Mouse (Mus musculus) liver, adult 2 months (tissue): Measurements from ENCODE around the gene Gm20388. TPM values are rescaled to one million over a fixed set of nuclear protein-coding genes. Genes with fewer than 3 reads are reported as not detected.

Experiments
- DNase-seq: peaks from one replicate; pipeline ENCODE4 v3.0.0-alpha.2; 2011; ENCODE audit warnings: low read depth, low spot score; ENCODE audit errors: extremely low read depth
- H3K27ac ChIP-seq: fragments of 200-500 bp; replicated peaks from 2 replicates; pipeline ENCODE4 v1.5.1; 2012; ENCODE audit warnings: low read depth, mild to moderate bottlenecking, control low read depth, inconsistent platforms, low read length; ENCODE audit not compliant: insufficient read depth
- H3K27me3 ChIP-seq: fragments of 200-500 bp; 2 replicates; pipeline ENCODE4 v1.6.1; 2012; ENCODE audit warnings: mild to moderate bottlenecking, moderate library complexity, low read length, inconsistent platforms; ENCODE audit not compliant: control insufficient read depth, insufficient read depth
- H3K36me3 ChIP-seq: fragments of 200-500 bp; 2 replicates; pipeline ENCODE4 v1.6.1; 2012; ENCODE audit warnings: low read length, inconsistent platforms; ENCODE audit not compliant: control insufficient read depth, insufficient read depth
- H3K4me1 ChIP-seq: fragments of 200-500 bp; 2 replicates; pipeline ENCODE4 v1.6.1; 2011; ENCODE audit warnings: low read length; ENCODE audit not compliant: control insufficient read depth, insufficient read depth
- H3K4me3 ChIP-seq: fragments of 200-500 bp; 2 replicates; pipeline ENCODE4 v1.5.1; 2011; ENCODE audit warnings: low read depth, mild to moderate bottlenecking, control low read depth, low read length, moderate library complexity; ENCODE audit not compliant: insufficient read depth
- H3K79me2 ChIP-seq: fragments of 200-500 bp; 2 replicates; pipeline ENCODE4 v1.6.1; 2012; ENCODE audit warnings: inconsistent platforms, mild to moderate bottlenecking, low read length, moderate library complexity; ENCODE audit not compliant: control insufficient read depth, insufficient read depth
- H3K9ac ChIP-seq: fragments of 200-500 bp; 2 replicates; pipeline ENCODE4 v1.6.1; 2012; ENCODE audit warnings: low read depth, mild to moderate bottlenecking, control low read depth, inconsistent platforms, low read length
- CTCF ChIP-seq: fragments of 200-500 bp; IDR thresholded peaks from 2 replicates; pipeline ENCODE4 v1.5.1; 2011; ENCODE audit warnings: low read depth, low read length, control low read depth
- POLR2A ChIP-seq: fragments of 200-500 bp; IDR thresholded peaks from 2 replicates; pipeline ENCODE4 v1.6.1; 2011; ENCODE audit warnings: low read length, control low read depth; ENCODE audit not compliant: insufficient read depth; ENCODE audit errors: extremely low read depth
- WGBS: fragments of 180-500 bp; shearing (Covaris S2); methylation state at CpG from one replicate; pipeline ENCODE4 v1.1.7; 2018; 5-methylcytosine and 5-hydroxymethylcytosine counted together
- polyA plus RNA-seq: library from polyadenylated mRNA; depleted of rRNA; stranded (reverse); fragments of >200 nt; gene quantifications from 2 replicates; pipeline ENCODE4 v1.2.3, GENCODE M21; 2012
- total RNA-seq: library from RNA; depleted of rRNA; stranded (reverse); fragments of >200 nt; gene quantifications from 2 replicates; pipeline ENCODE4 v1.2.3, GENCODE M21; 2014

Gene Gm20388
- total and polyA plus RNA-seq, 2 experiments = 6.4 to 19.9 TPM

DNA sequence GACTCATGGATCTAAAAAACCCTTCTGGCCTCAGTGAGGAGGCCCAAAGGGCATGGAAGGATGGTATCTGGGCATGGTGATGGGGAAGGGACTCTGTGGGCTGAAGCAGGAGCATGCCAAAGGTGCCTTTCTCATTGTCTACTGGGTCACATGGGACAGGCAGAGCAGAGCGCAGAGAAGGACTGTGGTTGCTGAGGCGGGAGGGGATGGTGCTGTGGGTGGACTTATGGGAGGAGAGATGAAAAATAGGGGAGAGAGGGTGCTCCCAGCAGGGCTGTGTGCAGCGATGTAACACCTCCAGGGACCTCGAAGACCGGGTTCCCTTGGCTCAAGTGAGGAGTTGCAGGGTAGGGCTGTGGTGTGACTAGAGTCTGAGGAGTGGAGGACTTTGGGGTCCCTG lies 281.5 kb downstream of the Gm20388 start:
- no peak for TF ChIP-seq POLR2A
- TF ChIP-seq CTCF = no peak
- 98% methylated on average over 5 of the region's 5 CpGs for WGBS
- Histone ChIP-seq H3K36me3 (no peaks in the 10 kb centered on the region), H3K4me3 (no peak overlapping the region), H3K79me2 (no peaks in the 10 kb centered on the region), H3K27me3 (no peaks in the 10 kb centered on the region), H3K9ac (no peak overlapping the region), H3K27ac (no peak overlapping the region), H3K4me1 (no peaks in the 10 kb centered on the region)
- no peak for DNase-seq

DNA sequence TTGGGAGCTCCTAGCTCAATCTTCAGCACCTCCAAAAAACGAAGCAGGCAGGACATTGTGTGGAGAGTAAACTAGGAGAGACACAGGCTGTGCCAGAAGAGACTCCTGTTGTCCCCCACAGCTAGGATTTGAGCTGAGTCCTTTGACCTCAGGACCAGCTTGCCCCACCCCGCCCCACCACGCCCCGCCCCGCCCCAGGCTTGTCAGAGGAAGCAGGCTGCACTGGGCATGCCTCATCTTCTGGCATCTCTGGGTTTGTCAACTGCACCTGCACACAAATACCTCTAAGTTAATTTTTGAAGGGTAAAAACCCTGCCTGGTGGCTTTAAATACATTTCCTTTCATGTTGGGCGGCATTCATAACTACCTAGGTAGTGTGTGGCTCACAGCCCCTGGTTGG lies 290.7 kb downstream of the Gm20388 start:
- no peaks in the 10 kb centered on the region for H3K4me1 ChIP-seq
- H3K79me2 ChIP-seq = no peaks in the 10 kb centered on the region
- H3K27ac ChIP-seq = no peak overlapping the region
- TF ChIP-seq POLR2A = no peak
- TF ChIP-seq CTCF = no peak
- DNase-seq = no peak
- no peak overlapping the region for H3K9ac ChIP-seq
- H3K27me3 ChIP-seq = no peaks in the 10 kb centered on the region
- H3K4me3 ChIP-seq = no peak overlapping the region
- H3K36me3 ChIP-seq = no peaks in the 10 kb centered on the region
- WGBS = 89% methylated on average over 6 of the region's 6 CpGs

DNA sequence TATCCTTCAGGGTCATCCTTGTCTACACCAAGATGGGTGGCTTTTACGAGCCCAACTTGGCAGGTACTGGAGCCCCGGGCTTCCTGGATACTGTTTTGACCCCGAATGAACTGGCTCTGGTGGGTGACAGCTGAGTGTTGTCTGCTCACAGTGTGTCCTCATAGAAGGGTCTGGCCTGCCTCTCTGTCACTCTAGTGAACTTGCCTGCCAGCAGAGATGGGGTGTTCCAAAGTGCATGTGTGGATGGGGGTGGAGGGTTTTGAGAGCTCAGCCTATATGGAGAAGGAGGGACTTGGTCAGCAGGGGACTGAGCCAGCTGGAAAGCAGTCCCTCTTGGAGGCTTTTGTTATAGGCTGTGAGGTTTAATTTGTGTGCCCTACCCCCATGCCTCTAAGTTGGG lies 291.9 kb downstream of the Gm20388 start:
- Histone ChIP-seq H3K4me1 (no peaks in the 10 kb centered on the region), H3K9ac (no peak overlapping the region), H3K4me3 (no peak overlapping the region), H3K27me3 (no peaks in the 10 kb centered on the region), H3K79me2 (no peaks in the 10 kb centered on the region), H3K27ac (no peak overlapping the region), H3K36me3 (no peaks in the 10 kb centered on the region)
- no peak for DNase-seq
- TF ChIP-seq POLR2A (no peak), CTCF (no peak)
- 63% methylated on average over 3 of the region's 3 CpGs for WGBS

DNA sequence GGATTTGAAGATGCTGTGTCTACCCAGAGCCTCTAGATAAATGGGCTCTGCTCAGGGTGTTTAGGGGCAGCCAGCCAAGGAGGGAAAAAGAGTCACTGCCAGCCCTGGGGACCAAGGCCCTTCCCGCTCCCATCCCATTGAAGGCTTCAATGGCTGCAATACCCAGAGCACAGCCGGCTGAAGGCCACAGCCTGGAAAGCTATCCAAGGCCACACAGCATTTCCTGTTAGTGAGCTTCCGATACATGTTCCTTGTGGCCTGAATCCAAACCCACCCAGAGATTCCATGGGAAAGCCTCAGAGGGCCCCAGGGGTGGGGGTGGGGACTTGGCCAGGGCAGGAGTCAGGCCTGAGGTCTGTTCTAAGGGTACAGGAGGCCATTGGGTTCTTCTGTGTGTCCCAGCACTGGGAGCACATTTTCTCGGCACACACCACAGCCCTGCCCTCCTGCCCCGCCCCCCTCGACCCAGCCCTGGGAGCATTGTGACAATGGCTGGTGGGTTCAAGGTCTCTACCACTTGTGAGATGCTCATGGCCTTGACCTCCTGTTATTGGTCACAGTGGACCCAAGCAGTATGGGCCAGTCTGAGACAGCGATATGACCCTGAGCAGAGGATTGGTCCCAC lies 294.2 kb downstream of the Gm20388 start:
- peak; percentile 21 for DNase-seq
- no peak overlapping the region for H3K9ac ChIP-seq
- no peak overlapping the region for H3K4me3 ChIP-seq
- H3K27ac ChIP-seq = no peak overlapping the region
- H3K27me3 ChIP-seq = no peaks in the 10 kb centered on the region
- no peaks in the 10 kb centered on the region for H3K36me3 ChIP-seq
- TF ChIP-seq CTCF (no peak), POLR2A (no peak)
- no peaks in the 10 kb centered on the region for H3K79me2 ChIP-seq
- WGBS = 68% methylated on average over 7 of the region's 7 CpGs
- H3K4me1 ChIP-seq = no peaks in the 10 kb centered on the region

DNA sequence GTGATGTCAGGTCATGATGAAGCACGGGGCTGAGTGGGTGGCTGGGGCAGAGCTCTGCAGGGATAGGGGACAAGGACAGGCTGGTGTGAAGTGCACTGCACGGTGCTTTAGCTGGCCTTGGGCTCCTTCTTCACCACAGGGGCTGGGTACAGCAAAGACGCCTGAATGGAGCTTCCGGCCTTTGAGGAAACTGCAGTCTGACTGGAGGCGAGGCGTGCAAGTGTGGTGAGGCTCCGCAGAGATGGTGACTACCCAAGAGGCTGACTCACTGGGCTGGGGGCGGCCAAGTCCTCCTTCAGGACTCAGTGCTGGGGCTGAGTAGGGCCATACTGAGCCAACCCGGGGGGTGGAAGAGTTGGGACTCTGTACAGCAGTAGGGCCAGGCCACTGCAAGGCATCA lies 295.3 kb downstream of the Gm20388 start:
- no peaks in the 10 kb centered on the region for H3K79me2 ChIP-seq
- no peaks in the 10 kb centered on the region for H3K4me1 ChIP-seq
- H3K4me3 ChIP-seq = no peak overlapping the region
- H3K9ac ChIP-seq = no peak overlapping the region
- no peak for TF ChIP-seq POLR2A
- TF ChIP-seq CTCF = no peak
- H3K27me3 ChIP-seq = no peaks in the 10 kb centered on the region
- no peak for DNase-seq
- no peak overlapping the region for H3K27ac ChIP-seq
- 93% methylated on average over 9 of the region's 9 CpGs for WGBS
- no peaks in the 10 kb centered on the region for H3K36me3 ChIP-seq

DNA sequence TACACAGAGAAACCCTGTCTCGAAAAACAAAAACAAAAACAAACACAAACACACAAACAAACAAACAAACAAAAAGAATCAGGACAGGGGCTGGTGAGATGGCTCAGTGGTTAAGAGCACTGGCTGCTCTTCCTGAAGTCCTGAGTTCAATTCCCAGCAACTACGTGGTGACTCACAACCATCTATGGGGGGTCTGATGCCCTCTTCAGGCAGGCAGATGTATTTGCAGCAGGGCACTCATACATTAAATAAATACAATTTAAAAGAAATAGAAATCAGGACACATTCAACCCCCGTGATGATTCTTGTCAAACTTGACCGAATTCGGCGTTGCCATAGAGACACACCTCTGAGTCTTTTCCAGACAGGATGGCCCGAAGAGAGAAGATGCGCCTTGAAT lies 296.7 kb downstream of the Gm20388 start:
- no peak overlapping the region for H3K4me3 ChIP-seq
- DNase-seq = no peak
- H3K27ac ChIP-seq = no peak overlapping the region
- H3K9ac ChIP-seq = no peak overlapping the region
- 91% methylated on average over 8 of the region's 8 CpGs for WGBS
- no peaks in the 10 kb centered on the region for H3K36me3 ChIP-seq
- H3K4me1 ChIP-seq = no peaks in the 10 kb centered on the region
- TF ChIP-seq POLR2A = no peak
- peak; percentile 31; the same call in 1 of the 2 replicates for TF ChIP-seq CTCF
- no peaks in the 10 kb centered on the region for H3K27me3 ChIP-seq
- no peaks in the 10 kb centered on the region for H3K79me2 ChIP-seq
